Mouse (Mus musculus) forebrain, embryonic 16.5 days (tissue): ENCODE measurements around the gene Oscp1. TPM values are rescaled to one million over a fixed set of nuclear protein-coding genes. Genes with fewer than 3 reads are reported as not detected.
A peak's percentile ranks its signal among the peaks of the same experiment; 100 is the strongest.

Experiments
- ATAC-seq: fragments of 200-750 bp; cut with Nextera tagmentation; 2 replicates; pipeline ENCODE4 v1.8.0; 2017; ENCODE audit warnings: mild to moderate bottlenecking, moderate library complexity
- H3K27ac ChIP-seq: fragments of 300-500 bp; sonication (generic); 2 replicates; pipeline ENCODE4 v1.5.1; 2014; ENCODE audit warnings: low read length, control low read depth
- H3K27me3 ChIP-seq: fragments of 300-500 bp; sonication (generic); replicated peaks from 2 replicates; pipeline ENCODE4 v1.6.1; 2014; ENCODE audit warnings: low read length; ENCODE audit not compliant: control insufficient read depth, insufficient read depth
- H3K36me3 ChIP-seq: fragments of 300-500 bp; sonication (generic); 2 replicates; pipeline ENCODE4 v1.6.1; 2014; ENCODE audit not compliant: control insufficient read depth, insufficient read depth
- H3K4me1 ChIP-seq: fragments of 300-500 bp; sonication (generic); replicated peaks from 2 replicates; pipeline ENCODE4 v1.6.1; 2014; ENCODE audit warnings: low read length; ENCODE audit not compliant: control insufficient read depth, insufficient read depth
- H3K4me2 ChIP-seq: fragments of 300-500 bp; sonication (generic); 2 replicates; pipeline ENCODE4 v1.6.1; 2014; ENCODE audit warnings: mild to moderate bottlenecking, low read length, control low read depth
- H3K4me3 ChIP-seq: fragments of 300-500 bp; sonication (generic); replicated peaks from 2 replicates; pipeline ENCODE4 v1.5.1; 2014; ENCODE audit warnings: mild to moderate bottlenecking, low read length, control low read depth
- H3K9ac ChIP-seq: fragments of 300-500 bp; sonication (generic); replicated peaks from 2 replicates; pipeline ENCODE4 v1.6.1; 2014; ENCODE audit warnings: low read depth, low read length, control low read depth
- H3K9me3 ChIP-seq: fragments of 300-500 bp; sonication (generic); 2 replicates; pipeline ENCODE4 v1.6.1; 2016; ENCODE audit warnings: low read length; ENCODE audit not compliant: control insufficient read depth
- WGBS: fragments of 180-500 bp; shearing (Covaris S2); extraction: QIAGEN DNeasy Blood & Tissue Kit; methylation state at CpG from one replicate; pipeline ENCODE4 v1.1.7; 2014; 5-methylcytosine and 5-hydroxymethylcytosine counted together
- polyA plus RNA-seq: library from polyadenylated mRNA; unstranded; fragments of >200 nt; fragmentation: Nextera tagmentation; extraction: Ambion mirVana; gene quantifications from 2 replicates; pipeline ENCODE4 v1.2.1, GENCODE M21; 2015

The Oscp1 gene
- polyA plus RNA-seq, 1 experiment from 2014 or later = 30.4 TPM

DNA sequence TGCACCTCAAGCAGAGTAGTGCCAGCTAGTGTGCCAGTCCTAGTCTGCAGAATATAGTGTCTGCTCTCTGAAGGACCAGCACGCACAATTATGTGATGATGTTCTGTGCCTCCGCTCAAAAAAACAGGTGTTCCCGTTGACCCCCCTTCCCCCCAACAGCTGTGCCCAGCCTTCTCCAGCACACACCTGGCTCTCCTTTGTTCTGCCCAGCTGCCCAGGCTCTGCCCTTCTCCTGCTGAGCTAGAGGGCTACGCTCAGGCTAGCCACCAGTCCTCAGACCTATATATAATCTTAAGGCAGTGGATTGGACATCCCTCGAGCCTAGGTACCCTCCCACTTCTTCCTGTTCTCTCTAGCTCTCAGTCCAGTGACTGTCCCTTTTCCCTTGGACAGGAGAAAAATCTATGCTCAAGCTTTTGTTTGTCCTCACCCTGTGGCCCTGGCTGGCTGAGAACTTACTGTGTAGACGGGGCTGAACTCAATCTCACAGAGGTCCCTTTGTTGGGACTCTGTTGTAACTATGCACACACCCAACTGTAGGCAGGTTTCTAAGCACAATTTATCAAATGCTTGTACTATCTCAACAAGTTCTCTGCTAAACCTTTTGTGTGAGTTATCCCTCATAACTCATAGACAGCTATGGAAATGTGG lies 57.6 kb downstream of the Oscp1 start:
- no peak for ATAC-seq
- H3K9me3 ChIP-seq = no peaks in the 10 kb centered on the region
- 73% methylated on average over 6 of the region's 6 CpGs for WGBS
- H3K4me1 ChIP-seq = peaks cover 15% of the 10 kb centered on the region
- H3K4me3 ChIP-seq = no peak overlapping the region
- no peaks in the 10 kb centered on the region for H3K27me3 ChIP-seq
- H3K9ac ChIP-seq = no peak overlapping the region
- H3K36me3 ChIP-seq = peaks cover under 1% of the 10 kb centered on the region; the same call in 1 of the 2 replicates
- no peak overlapping the region for H3K27ac ChIP-seq
- H3K4me2 ChIP-seq = no peak overlapping the region

DNA sequence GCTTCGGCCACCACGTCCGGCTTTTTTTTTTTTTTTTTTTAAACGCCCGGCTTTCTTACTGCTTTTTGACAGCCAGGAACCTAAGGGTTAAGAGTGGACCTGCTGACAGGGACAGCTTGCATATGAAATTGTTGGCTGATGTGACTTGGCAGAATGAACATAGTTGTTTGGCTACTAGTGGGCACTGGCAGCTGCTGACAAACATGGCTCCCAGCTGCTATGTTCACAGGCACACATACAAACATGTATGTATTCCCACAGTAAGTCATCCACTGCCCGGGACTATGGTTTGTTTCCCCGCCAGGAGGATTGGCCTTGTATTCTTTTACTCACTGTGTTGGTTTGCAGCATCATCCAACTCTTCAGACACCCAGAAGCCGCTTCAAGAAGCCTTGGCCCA lies 58.8 kb downstream of the Oscp1 start:
- Histone ChIP-seq H3K36me3 (peaks cover 2% of the 10 kb centered on the region; the same call in 1 of the 2 replicates), H3K4me3 (no peak overlapping the region), H3K27ac (no peak overlapping the region), H3K9me3 (0 out of 2 replicates have a peak, but pooled peaks cover 6% of the 10 kb centered on the region), H3K4me2 (no peak overlapping the region), H3K27me3 (no peaks in the 10 kb centered on the region), H3K9ac (no peak overlapping the region), H3K4me1 (peaks cover 11% of the 10 kb centered on the region)
- 79% methylated on average over 8 of the region's 8 CpGs for WGBS
- no peak for ATAC-seq

GRCm38 (mm10) chr4:126118651-126119050 lies 60.3 kb downstream of the Oscp1 start:
- Histone ChIP-seq H3K9ac (no peak overlapping the region), H3K4me3 (no peak overlapping the region), H3K4me2 (no peak overlapping the region), H3K9me3 (0 out of 2 replicates have a peak, but pooled peaks cover 6% of the 10 kb centered on the region), H3K4me1 (peaks cover 14% of the 10 kb centered on the region), H3K27me3 (no peaks in the 10 kb centered on the region), H3K27ac (peak overlapping the region; percentile 74), H3K36me3 (peaks cover 2% of the 10 kb centered on the region; the same call in 1 of the 2 replicates)
- WGBS = 71% methylated on average over 4 of the region's 4 CpGs
- ATAC-seq = peak; percentile 52; the same call in 1 of the 2 replicates

DNA sequence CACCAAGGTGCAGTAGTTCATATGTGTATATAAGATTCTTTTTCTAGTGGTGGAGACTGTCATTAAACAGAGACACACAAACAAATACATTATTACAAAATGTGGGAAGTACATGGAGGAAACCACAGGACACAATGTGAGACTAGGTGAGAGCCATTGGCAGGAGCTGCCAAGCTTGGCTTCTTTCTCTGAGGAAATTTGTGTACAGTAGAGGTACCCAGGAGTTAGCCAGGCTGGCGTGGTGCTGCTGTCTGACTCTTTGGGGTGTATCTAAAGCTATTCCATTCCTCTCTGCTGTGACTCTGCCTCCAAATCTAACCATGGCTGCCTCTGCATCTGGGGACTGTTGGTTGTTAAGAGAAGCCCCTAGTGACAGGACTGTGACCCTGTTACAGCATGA lies 60.7 kb downstream of the Oscp1 start:
- H3K27ac ChIP-seq = peak overlapping the region; percentile 74
- no peak for ATAC-seq
- 90% methylated on average over 1 of the region's 1 CpGs for WGBS

DNA sequence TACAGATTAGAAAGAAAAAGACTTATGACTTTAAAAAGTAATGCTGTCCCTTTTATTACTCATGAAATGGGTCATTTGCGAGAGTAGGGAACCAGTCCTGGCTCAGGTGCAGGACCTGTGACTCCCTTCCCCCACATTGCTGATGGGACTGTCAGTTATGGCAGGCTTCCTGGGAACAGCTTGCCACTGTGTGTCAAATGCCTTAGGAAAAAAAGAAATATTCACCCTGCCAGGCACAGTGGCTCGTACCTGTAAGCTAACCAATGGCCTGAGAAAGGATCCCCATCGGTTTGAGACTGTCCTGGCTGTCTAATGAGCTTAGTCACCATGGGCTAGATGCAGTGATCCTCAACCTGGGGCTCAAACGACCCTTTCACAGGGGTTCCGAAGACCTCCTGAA lies 61.7 kb downstream of the Oscp1 start:
- Histone ChIP-seq H3K4me2 (no peak overlapping the region), H3K9ac (no peak overlapping the region), H3K4me3 (no peak overlapping the region), H3K4me1 (peaks cover 14% of the 10 kb centered on the region), H3K27me3 (no peaks in the 10 kb centered on the region), H3K36me3 (peaks cover 4% of the 10 kb centered on the region; the same call in 1 of the 2 replicates), H3K27ac (0 out of 2 replicates have a peak overlapping the region, but pooled peaks have one; percentile 19), H3K9me3 (0 out of 2 replicates have a peak, but pooled peaks cover 6% of the 10 kb centered on the region)
- no peak for ATAC-seq
- 86% methylated on average over 5 of the region's 5 CpGs for WGBS

More for the DNA sequence above, 60.7 kb downstream of the Oscp1 start:
- H3K9me3 ChIP-seq = 0 out of 2 replicates have a peak, but pooled peaks cover 6% of the 10 kb centered on the region
- no peaks in the 10 kb centered on the region for H3K27me3 ChIP-seq
- H3K4me2 ChIP-seq = no peak overlapping the region
- H3K36me3 ChIP-seq = peaks cover 2% of the 10 kb centered on the region; the same call in 1 of the 2 replicates
- no peak overlapping the region for H3K9ac ChIP-seq
- H3K4me3 ChIP-seq = no peak overlapping the region
- H3K4me1 ChIP-seq = peaks cover 14% of the 10 kb centered on the region

DNA sequence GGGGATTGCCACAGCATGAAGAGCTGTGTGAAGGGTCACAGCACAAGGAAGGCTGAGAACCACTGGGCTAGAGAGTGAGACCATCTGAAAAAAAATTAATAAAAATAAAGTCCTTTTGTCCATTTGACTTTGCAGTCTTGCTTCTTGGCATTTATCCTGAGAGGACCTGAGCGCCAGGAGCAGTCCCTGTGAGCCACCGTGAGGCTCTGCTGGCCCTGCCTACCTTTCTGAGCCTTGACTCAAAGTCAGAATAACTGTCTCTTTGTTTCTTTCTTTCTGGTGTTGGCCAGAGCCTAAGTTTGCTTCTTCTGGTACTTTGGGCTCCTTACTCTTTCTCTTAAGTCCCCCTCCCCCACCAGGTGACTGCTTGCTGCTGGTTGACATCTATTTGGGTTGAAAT lies 62.1 kb downstream of the Oscp1 start:
- WGBS = 86% methylated on average over 2 of the region's 2 CpGs
- Histone ChIP-seq H3K4me3 (no peak overlapping the region), H3K9me3 (0 out of 2 replicates have a peak, but pooled peaks cover 6% of the 10 kb centered on the region), H3K4me2 (no peak overlapping the region), H3K27me3 (no peaks in the 10 kb centered on the region), H3K27ac (no peak overlapping the region), H3K4me1 (peaks cover 14% of the 10 kb centered on the region), H3K36me3 (peaks cover 4% of the 10 kb centered on the region; the same call in 1 of the 2 replicates), H3K9ac (no peak overlapping the region)
- ATAC-seq = no peak

- no peak overlapping the region for H3K4me3 ChIP-seq
- no peak for ATAC-seq
- H3K36me3 ChIP-seq = peaks cover 13% of the 10 kb centered on the region
- no peak overlapping the region for H3K4me2 ChIP-seq
- 0 out of 2 replicates have a peak, but pooled peaks cover 6% of the 10 kb centered on the region for H3K9me3 ChIP-seq
- 73% methylated on average over 10 of the region's 10 CpGs for WGBS
- no peak overlapping the region for H3K27ac ChIP-seq
- no peaks in the 10 kb centered on the region for H3K27me3 ChIP-seq
- H3K4me1 ChIP-seq = peaks cover 7% of the 10 kb centered on the region
- no peak overlapping the region for H3K9ac ChIP-seq
Measured at GRCm38 (mm10) chr4:126123309-126124040, 65.1 kb downstream of the Oscp1 start.

GRCm38 (mm10) chr4:126130502-126130901 lies 72.1 kb downstream of the Oscp1 start:
- no peak for ATAC-seq
- WGBS = 87% methylated on average over 11 of the region's 11 CpGs
- H3K4me3 ChIP-seq = no peak overlapping the region
- no peaks in the 10 kb centered on the region for H3K9me3 ChIP-seq
- no peak overlapping the region for H3K9ac ChIP-seq
- H3K27me3 ChIP-seq = no peaks in the 10 kb centered on the region
- peaks cover 18% of the 10 kb centered on the region for H3K36me3 ChIP-seq
- H3K27ac ChIP-seq = no peak overlapping the region
- H3K4me1 ChIP-seq = peaks cover 7% of the 10 kb centered on the region; the same call in 1 of the 2 replicates
- H3K4me2 ChIP-seq = no peak overlapping the region
